Mouse (Mus musculus): ENCODE data around the gene Sppl3. TPM values are rescaled to one million over a fixed set of nuclear protein-coding genes. Genes with fewer than 3 reads are reported as not detected.

Sppl3 gene
- total RNA-seq, 2 experiments from 2014 or later: 20.1 to 20.8 TPM

GRCm38 (mm10) chr5:115053791-115054396 lies 43.0 kb downstream of the Sppl3 start:
- intact Hi-C loops (cut with DNase I): no loop called here
- DNase-seq: no peak
- TF ChIP-seq CTCF (IDR thresholded peaks at IDR 0.05): no peak
- no peak overlapping the region for H3K27ac ChIP-seq
- H3K4me3 ChIP-seq: no peak overlapping the region

- no peak for DNase-seq
- no peak overlapping the region for H3K4me3 ChIP-seq
- H3K27ac ChIP-seq: no peak overlapping the region
- no peak for TF ChIP-seq CTCF (IDR thresholded peaks at IDR 0.05)
- intact Hi-C loops (cut with DNase I): no loop called here
These were observed 44.5 kb downstream of the Sppl3 start for GRCm38 (mm10) chr5:115055418-115055817.

GRCm38 (mm10) chr5:115057153-115057552 lies 46.2 kb downstream of the Sppl3 start:
- TF ChIP-seq CTCF (IDR thresholded peaks at IDR 0.05): no peak
- Histone ChIP-seq H3K4me3 (no peak overlapping the region), H3K27ac (no peak overlapping the region)
- intact Hi-C loops (cut with DNase I): no loop called here
- DNase-seq: no peak

- H3K27ac ChIP-seq: no peak overlapping the region
- DNase-seq: no peak
These were observed 47.8 kb downstream of the Sppl3 start for GRCm38 (mm10) chr5:115058584-115059297.

GRCm38 (mm10) chr5:115060067-115060695 lies 49.2 kb downstream of the Sppl3 start:
- TF ChIP-seq CTCF (IDR thresholded peaks at IDR 0.05): no peak
- intact Hi-C loops (cut with DNase I): no loop called here
- H3K27ac ChIP-seq: no peak overlapping the region
- no peak for DNase-seq
- no peak overlapping the region for H3K4me3 ChIP-seq

More at GRCm38 (mm10) chr5:115058584-115059297, 47.8 kb downstream of the Sppl3 start:
- no peak for TF ChIP-seq CTCF (IDR thresholded peaks at IDR 0.05)
- no peak overlapping the region for H3K4me3 ChIP-seq
- intact Hi-C loops (cut with DNase I): no loop called here

- Histone ChIP-seq H3K4me3 (no peak overlapping the region), H3K27ac (no peak overlapping the region)
- TF ChIP-seq CTCF (IDR thresholded peaks at IDR 0.05): no peak
- intact Hi-C loops (cut with DNase I): no loop called here
- no peak for DNase-seq
These were observed 50.0 kb downstream of the Sppl3 start for GRCm38 (mm10) chr5:115060977-115061376.

GRCm38 (mm10) chr5:115062566-115062965 lies 51.6 kb downstream of the Sppl3 start:
- intact Hi-C loops (cut with DNase I): no loop called here
- no peak for DNase-seq
- H3K27ac ChIP-seq: no peak overlapping the region
- no peak for TF ChIP-seq CTCF (IDR thresholded peaks at IDR 0.05)
- H3K4me3 ChIP-seq: no peak overlapping the region

GRCm38 (mm10) chr5:115063391-115063790 lies 52.5 kb downstream of the Sppl3 start:
- no peak overlapping the region for H3K27ac ChIP-seq
- no peak overlapping the region for H3K4me3 ChIP-seq
- no peak for TF ChIP-seq CTCF (IDR thresholded peaks at IDR 0.05)
- DNase-seq: no peak
- intact Hi-C loops (cut with DNase I): no loop called here

- no peak for TF ChIP-seq CTCF (IDR thresholded peaks at IDR 0.05)
- Histone ChIP-seq H3K4me3 (no peak overlapping the region), H3K27ac (no peak overlapping the region)
- DNase-seq: no peak
- intact Hi-C loops (cut with DNase I): no loop called here
These were observed 55.3 kb downstream of the Sppl3 start for GRCm38 (mm10) chr5:115066245-115066644.

- no peak for TF ChIP-seq CTCF (IDR thresholded peaks at IDR 0.05)
- H3K27ac ChIP-seq: no peak overlapping the region
- no peak overlapping the region for H3K4me3 ChIP-seq
- DNase-seq: no peak
- intact Hi-C loops (cut with DNase I): no loop called here
These were observed 57.9 kb downstream of the Sppl3 start for GRCm38 (mm10) chr5:115068671-115069421.

GRCm38 (mm10) chr5:115069611-115070010 lies 58.7 kb downstream of the Sppl3 start:
- no peak overlapping the region for H3K4me3 ChIP-seq
- H3K27ac ChIP-seq: no peak overlapping the region
- intact Hi-C loops (cut with DNase I): loop anchor here (5.0 kb wide), 1 partner anchor 37 kb away; no protein-coding TSS in a partner anchor
- no peak for DNase-seq
- TF ChIP-seq CTCF (IDR thresholded peaks at IDR 0.05): no peak

- intact Hi-C loops (cut with DNase I): loop anchor here (5.0 kb wide), 1 partner anchor 38 kb away; no protein-coding TSS in a partner anchor
- no peak for DNase-seq
- no peak for TF ChIP-seq CTCF (IDR thresholded peaks at IDR 0.05)
- no peak overlapping the region for H3K27ac ChIP-seq
- no peak overlapping the region for H3K4me3 ChIP-seq
These were observed 59.5 kb downstream of the Sppl3 start for GRCm38 (mm10) chr5:115070457-115070856.
